Mouse (Mus musculus) liver, embryonic 18 days (tissue): ENCODE measurements around the gene Furin. TPM values are rescaled to one million over a fixed set of nuclear protein-coding genes. Genes with fewer than 3 reads are reported as not detected.

Experiments
- polyA plus RNA-seq: library from polyadenylated mRNA; depleted of rRNA; stranded (reverse); fragments of >200 nt; gene quantifications from 2 replicates; pipeline ENCODE4 v1.2.3, GENCODE M21; 2012; rRNA removed

The Furin gene
- 22.4 and 27.7 TPM in 2 replicates for polyA plus RNA-seq

DNA sequence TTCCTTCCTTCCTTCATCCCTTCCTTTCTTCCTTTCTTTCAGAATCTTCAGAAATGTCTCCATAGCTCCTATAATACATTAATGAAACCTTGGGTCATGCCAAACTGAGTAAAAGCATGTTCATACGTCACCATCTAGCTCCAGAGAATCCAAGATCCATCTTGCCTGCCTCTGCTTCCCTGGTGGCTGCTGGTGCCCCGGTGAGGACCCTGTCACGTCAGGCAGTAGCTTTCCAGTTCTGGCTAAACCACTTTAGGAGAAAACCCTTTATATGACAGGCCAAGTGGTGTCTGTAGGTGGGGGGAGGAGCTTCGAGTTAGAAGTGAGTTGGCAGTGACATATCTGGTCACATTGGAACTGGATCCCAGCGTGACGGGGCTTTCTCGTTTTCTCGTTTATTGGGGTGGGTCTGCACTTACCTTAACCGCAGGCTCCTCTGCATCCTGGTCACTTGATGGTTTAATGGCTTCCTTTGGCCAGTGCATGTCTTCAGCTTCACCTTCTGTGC lies at the start of gene Furin:
TSS of gene Furin (minus strand) at position 249 of the 508 bp plus-strand sequence.

DNA sequence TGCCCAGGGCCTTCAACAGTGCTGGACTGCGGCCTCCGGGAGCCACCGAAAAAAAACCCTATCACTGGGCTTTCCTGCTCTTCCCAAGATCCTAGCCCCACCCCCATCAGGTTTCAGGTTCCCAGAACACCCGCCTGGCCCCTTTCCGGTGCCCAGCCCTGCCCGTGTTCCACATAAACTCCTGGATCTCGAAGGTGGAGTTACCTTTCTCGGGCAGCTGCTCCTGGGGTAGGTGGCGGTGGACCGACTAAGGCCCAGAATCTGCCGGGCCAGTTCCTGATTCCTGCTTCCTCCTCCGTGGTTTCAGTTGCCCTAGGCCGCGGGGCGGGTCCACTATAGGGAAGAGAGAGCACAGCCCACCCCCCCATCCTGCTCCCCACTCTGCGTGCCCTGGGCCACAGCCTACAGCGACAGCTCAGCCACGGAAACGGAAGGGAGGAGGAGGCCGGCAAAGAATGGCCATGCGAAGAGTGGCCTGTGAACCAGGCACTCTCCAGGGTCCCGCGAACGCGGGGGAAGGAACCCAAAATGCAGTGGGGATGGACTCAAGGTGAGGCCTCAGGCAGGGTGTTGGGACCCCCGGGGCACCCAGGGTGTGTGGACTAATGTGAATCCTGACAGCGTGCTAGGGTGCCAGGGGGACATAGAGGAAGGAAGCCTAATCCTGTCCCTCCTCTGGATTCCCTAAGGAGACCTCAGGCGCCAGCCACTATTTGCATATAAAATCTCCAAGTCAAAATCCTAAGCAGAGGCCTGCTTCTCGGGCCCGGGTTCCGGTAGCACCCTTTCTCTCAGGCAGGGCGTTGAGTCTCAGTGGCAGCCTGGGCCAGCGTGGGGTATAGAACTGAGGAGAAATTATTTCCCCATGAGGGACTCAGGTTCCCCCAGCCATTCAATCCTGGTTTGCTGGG lies 17.3 kb downstream of the Furin start, which contains the start of gene Fes:
TSS of gene Fes (minus strand) at position 314 of the 911 bp plus-strand sequence.

DNA sequence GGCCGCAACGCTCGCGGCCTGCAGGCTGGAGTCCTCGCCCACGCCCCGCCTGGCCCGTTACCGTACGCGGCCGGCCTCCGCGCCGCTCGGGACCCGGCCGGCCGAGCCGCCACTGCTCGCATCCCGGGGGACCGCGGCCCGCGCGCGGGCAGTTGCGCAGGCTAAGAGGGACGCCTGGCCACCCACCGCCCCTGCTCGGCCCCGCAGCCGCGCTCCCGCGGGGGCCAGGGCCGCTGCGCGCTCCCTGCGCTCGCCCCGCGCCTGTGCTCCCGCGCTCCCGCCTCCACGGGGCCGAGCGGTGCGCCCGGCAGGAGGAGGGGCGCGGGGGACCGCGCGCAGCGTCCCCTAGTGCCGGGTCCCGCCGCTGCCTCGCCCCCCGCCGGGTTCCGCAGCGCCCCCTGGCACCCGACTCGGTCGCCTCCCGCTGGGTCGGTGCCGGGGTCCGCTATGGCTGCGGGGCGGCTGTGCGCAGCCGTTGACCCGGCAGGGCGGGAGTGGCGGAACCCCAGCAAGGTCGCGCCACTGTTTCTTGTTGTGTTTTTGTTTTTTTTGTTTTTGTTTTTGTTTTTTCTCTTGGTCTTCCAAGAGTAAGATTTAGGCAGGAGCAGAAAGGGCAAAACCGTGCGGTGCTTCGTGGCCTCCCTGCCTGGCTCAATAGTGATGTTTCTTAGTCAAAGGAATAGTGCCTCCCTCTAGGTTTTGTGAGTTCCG lies 34.0 kb downstream of the Furin start, which contains the start of gene Man2a2:
TSS of gene Man2a2 (minus strand) at position 335 of the 711 bp plus-strand sequence.

DNA sequence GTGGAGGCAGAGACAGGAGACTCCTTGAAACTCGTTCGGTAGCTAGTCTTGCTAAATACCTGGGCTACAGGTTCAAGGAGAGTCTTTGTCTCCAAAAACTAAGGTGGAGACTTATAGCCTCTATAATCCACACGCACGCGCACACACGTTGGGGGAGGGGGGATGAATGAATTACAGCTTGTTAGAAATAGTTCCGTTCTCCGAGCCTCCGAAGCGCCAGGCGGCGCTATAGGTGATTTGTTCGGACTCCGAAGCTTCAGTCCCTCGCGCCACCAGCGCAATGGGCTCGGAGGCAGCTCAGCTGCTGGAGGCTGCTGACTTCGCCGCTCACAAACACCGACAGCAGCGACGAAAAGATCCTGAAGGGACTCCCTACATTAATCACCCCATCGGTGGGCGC lies 62.4 kb downstream of the Furin start, which contains the start of gene Hddc3:
TSS of gene Hddc3 (plus strand) at position 247 of the 400 bp plus-strand sequence.

DNA sequence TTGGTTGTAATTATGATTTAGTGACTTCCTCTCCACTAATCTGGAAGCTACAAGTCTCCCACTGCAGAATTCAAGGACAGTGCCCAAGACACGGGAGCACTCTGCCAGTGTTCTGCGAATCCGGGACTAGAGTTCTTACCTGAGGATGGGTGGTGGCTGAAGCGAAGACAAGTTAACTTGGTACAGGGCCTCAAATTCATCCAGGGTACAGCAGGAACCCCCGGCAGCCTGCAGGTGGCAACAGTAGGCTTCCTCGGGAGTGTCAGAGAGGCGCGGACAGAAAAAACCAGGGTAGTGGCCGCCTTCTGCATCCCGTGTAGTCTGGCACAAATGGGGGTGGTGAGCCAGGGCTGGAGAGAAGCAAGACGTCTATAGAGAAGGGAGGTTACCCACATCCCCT lies 64.4 kb downstream of the Furin start, which contains the start of gene Unc45a:
TSS of gene Unc45a (minus strand) at position 213 of the 400 bp plus-strand sequence.

Other genes with a start within 250 kb of the Furin start
- gene Sema4b, start 218.6 kb downstream of the Furin start, polyA plus RNA-seq: 4.6 TPM in 2 replicates
- 40.6 and 46.2 TPM in 2 replicates for gene Cib1, start 172.6 kb downstream of the Furin start, polyA plus RNA-seq
- gene Gdpgp1, start 172.6 kb downstream of the Furin start, polyA plus RNA-seq: 0.88 and 0.94 TPM in 2 replicates
- gene Ttll13, start 159.1 kb downstream of the Furin start, polyA plus RNA-seq: 0.23 and 0.31 TPM in 2 replicates
- 21.6 and 24.3 TPM in 2 replicates for gene Ngrn, start 144.2 kb downstream of the Furin start, polyA plus RNA-seq
- 5.3 and 5.8 TPM in 2 replicates for gene Vps33b, start 135.8 kb downstream of the Furin start, polyA plus RNA-seq
- 38.5 and 42.6 TPM in 2 replicates for gene Prc1, start 111.0 kb downstream of the Furin start, polyA plus RNA-seq
- gene Rccd1, start 81.0 kb downstream of the Furin start, polyA plus RNA-seq: 4.3 TPM in 2 replicates
- gene Unc45a, start 64.4 kb downstream of the Furin start, polyA plus RNA-seq: 8.7 and 9.3 TPM in 2 replicates
- gene Hddc3, start 62.3 kb downstream of the Furin start, polyA plus RNA-seq: 8.4 and 8.9 TPM in 2 replicates
- 8.5 and 10.6 TPM in 2 replicates for gene Man2a2, start 34.1 kb downstream of the Furin start, polyA plus RNA-seq
- gene Fes, start 17.5 kb downstream of the Furin start, polyA plus RNA-seq: 17.6 and 24.7 TPM in 2 replicates
- gene Blm, start 129.7 kb upstream of the Furin start, polyA plus RNA-seq: 9.6 and 11.2 TPM in 2 replicates